Mouse (Mus musculus): Measurements from ENCODE around the gene Gng2.

- TF ChIP-seq CTCF (IDR thresholded peaks at IDR 0.05; ENCODE audit: insufficient read depth, low read length) (no peak), POLR2A (IDR thresholded peaks at IDR 0.05; ENCODE audit: borderline replicate concordance, extremely low read depth, low read depth, low read length) (no peak)
Observed at GRCm38 (mm10) chr14:19924086-19924485, 53.3 kb downstream of the Gng2 start.
